Mouse (Mus musculus) cortical plate, adult 2 months (tissue): ENCODE data around the gene Ndufs2. TPM values are rescaled to one million over a fixed set of nuclear protein-coding genes. Genes with fewer than 3 reads are reported as not detected.
A peak's percentile ranks its signal among the peaks of the same experiment; 100 is the strongest.

Source experiments
- H3K27ac ChIP-seq: fragments of 200-500 bp; 2 replicates; pipeline ENCODE4 v1.5.1; 2012; ENCODE audit warnings: low read length, control low read depth, inconsistent platforms; ENCODE audit not compliant: insufficient read depth
- H3K4me1 ChIP-seq: fragments of 200-500 bp; 2 replicates; pipeline ENCODE4 v1.6.1; 2011; ENCODE audit warnings: low read length; ENCODE audit not compliant: control insufficient read depth, insufficient read depth
- H3K4me3 ChIP-seq: fragments of 200-500 bp; 2 replicates; pipeline ENCODE4 v1.5.1; 2011; ENCODE audit warnings: mild to moderate bottlenecking, low read length, control low read depth; ENCODE audit not compliant: insufficient read depth
- CTCF ChIP-seq: fragments of 200-500 bp; IDR thresholded peaks from 2 replicates; pipeline ENCODE4 v1.5.1; 2011; ENCODE audit warnings: mild to moderate bottlenecking, control low read depth, low read length; ENCODE audit not compliant: insufficient read depth; ENCODE audit errors: extremely low read depth
- POLR2A ChIP-seq: fragments of 200-500 bp; IDR thresholded peaks from 2 replicates; pipeline ENCODE4 v1.6.1; 2011; ENCODE audit warnings: mild to moderate bottlenecking, low read length, control low read depth; ENCODE audit not compliant: insufficient read depth; ENCODE audit errors: extremely low read depth
- polyA plus RNA-seq: library from polyadenylated mRNA; depleted of rRNA; stranded (reverse); fragments of >200 nt; gene quantifications from 2 replicates; pipeline ENCODE4 v1.2.3, GENCODE M21; 2012

Gene Ndufs2
- polyA plus RNA-seq, 1 experiment = 215 TPM

DNA sequence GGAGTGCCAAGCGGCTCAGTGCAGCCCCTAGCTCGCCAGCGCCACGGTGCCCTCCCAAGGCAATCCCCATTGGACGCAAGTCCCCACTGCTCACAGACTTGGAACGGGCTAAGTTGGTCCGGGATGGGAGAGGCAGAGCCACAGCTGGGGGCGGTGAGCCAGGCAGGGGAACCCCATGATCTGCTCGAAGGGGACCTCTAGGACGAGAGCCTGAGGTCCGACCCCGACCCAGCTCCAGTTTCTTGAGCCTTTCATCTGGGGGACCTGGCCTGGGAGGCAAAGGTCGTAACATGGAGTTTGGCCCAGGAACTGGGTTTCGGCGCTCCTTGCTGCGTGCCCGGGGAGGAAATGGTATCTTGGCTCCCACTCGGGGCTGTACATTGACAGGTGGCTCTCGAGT is 35.3 kb upstream of the Ndufs2 start:
- Histone ChIP-seq H3K27ac (no peak overlapping the region), H3K4me3 (peak overlapping the region; percentile 85; the same call in 1 of the 2 replicates), H3K4me1 (peaks cover 4% of the 10 kb centered on the region; the same call in 1 of the 2 replicates)
- TF ChIP-seq POLR2A (no peak), CTCF (no peak)

- no peak overlapping the region; the same call in 1 of the 2 replicates for H3K4me3 ChIP-seq
- TF ChIP-seq CTCF = no peak
- TF ChIP-seq POLR2A = no peak; the same call in 1 of the 2 replicates
- no peak overlapping the region for H3K27ac ChIP-seq
- H3K4me1 ChIP-seq = peaks cover 4% of the 10 kb centered on the region; the same call in 1 of the 2 replicates
These were observed 34.1 kb upstream of the Ndufs2 start for GRCm38 (mm10) chr1:171285096-171285892.

DNA sequence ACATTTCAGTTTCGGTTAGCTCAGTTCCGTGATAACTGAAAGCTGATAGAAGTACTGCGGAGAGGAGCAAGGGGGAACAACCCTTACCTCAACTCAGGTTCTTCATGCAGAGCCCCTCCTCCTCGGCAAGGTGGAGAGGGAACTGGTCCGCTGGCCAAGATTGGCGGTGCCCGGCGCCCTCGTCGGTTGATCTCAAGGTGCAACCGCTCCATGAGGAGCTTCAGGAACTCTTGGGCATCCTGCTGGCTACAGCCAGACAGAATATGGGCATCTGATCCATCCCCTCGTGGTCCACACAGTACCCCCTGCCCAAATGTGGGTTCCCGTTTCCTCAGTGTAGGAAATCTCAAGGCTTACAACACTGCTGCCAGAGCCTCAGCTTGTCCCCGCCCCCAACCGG is 33.3 kb upstream of the Ndufs2 start:
- TF ChIP-seq POLR2A = no peak
- TF ChIP-seq CTCF = no peak
- H3K27ac ChIP-seq = no peak overlapping the region
- H3K4me3 ChIP-seq = no peak overlapping the region

DNA sequence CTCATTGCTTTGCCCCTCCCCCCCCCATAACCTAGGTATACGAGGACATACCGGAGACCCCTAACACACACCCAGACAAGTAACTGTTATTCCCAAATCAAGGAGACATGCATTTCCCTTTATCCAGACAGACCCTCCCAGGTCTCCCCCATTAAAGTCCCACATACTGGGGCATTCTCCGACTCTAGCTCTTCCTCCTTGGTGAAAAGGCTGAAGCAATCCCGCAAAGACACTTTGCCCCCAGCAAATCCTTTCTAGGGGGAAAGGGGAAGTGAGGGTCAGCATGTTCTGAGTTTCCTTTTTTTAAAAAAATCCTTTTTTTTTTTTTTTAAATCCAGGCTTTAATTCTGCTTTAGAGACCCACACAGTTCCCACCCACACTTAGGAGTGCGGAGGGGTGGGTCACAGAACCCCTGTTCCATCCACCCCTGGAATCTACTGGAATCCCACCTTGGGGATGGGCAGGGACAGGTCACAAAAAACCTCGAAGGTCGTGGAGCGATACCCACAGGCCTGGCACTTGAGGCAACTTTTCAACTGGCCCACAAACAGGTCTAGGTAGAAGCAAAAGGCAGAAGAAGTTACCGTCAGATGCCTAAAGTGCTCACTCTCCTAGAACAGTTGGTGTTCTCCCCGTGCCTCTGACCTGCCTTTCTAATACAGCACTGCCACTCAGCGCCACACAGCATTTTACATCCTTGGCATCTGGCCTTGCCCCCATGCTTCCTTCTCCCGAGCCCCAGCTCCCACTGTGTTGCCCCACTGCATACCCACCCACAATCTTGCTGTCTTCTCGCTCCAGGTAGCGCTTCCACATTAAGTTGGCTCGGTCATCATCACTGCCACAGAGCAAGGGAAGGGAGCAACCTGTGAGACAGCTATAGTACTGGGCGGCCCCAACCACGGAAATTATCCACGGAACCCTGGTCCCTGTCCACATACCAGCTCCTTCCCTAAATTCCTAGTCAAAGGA is 32.3 kb upstream of the Ndufs2 start:
- no peak overlapping the region for H3K4me3 ChIP-seq
- H3K27ac ChIP-seq = no peak overlapping the region
- no peak for TF ChIP-seq POLR2A
- no peak for TF ChIP-seq CTCF
- H3K4me1 ChIP-seq = peaks cover 4% of the 10 kb centered on the region; the same call in 1 of the 2 replicates

More for the DNA sequence above, 33.3 kb upstream of the Ndufs2 start:
- H3K4me1 ChIP-seq = peaks cover 4% of the 10 kb centered on the region; the same call in 1 of the 2 replicates

- H3K27ac ChIP-seq = no peak overlapping the region
- peaks cover 1% of the 10 kb centered on the region; the same call in 1 of the 2 replicates for H3K4me1 ChIP-seq
- H3K4me3 ChIP-seq = no peak overlapping the region
- TF ChIP-seq POLR2A (no peak), CTCF (no peak)
These were observed 31.1 kb upstream of the Ndufs2 start for GRCm38 (mm10) chr1:171282086-171282805.

- Histone ChIP-seq H3K4me3 (peak overlapping the region; percentile 50), H3K27ac (no peak overlapping the region), H3K4me1 (peaks cover 1% of the 10 kb centered on the region; the same call in 1 of the 2 replicates)
- no peak for TF ChIP-seq POLR2A
- peak; percentile 49 for TF ChIP-seq CTCF
These were observed 30.3 kb upstream of the Ndufs2 start for GRCm38 (mm10) chr1:171281528-171281923.

DNA sequence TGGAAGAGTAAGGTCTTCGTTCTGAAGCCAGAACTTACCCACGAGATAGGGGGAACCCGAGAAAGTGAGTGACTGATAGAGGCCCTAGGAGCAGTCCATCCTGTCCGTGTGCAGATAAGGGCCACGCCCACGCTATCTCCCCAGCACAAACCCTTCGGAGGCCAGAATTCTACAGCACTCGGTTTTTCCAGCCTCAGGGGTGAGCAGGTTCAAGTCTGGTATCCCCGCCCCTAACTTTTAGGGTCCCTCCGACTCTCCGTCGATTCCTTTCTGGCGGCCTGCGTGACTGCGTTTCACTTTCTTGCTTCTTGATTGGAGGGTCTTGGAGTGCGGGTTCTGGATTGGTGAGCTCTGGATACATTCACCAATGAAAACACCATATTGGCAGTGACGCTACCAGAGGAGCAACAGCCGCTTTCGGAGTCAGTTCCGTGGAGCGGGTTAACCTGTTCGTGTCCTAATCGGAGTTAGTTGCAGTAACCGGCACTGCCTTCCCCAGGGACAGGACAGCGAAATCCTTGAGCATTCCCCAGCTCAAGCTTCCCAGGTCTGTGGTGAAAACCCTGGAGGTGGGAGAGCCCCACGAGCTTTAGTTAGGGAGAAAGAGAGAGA is 29.8 kb upstream of the Ndufs2 start, which contains the start of gene Ppox:
Gene Ppox, minus strand, starts transcription at position 271 of the 612 bp plus-strand sequence.
- 0 out of 2 replicates have a peak, but pooled peaks have one; percentile 42 for TF ChIP-seq POLR2A
- no peak for TF ChIP-seq CTCF
- Histone ChIP-seq H3K4me1 (peaks cover 1% of the 10 kb centered on the region; the same call in 1 of the 2 replicates), H3K4me3 (peak within 1 kb of the TSS; percentile 50), H3K27ac (no peak within 1 kb of the TSS)

DNA sequence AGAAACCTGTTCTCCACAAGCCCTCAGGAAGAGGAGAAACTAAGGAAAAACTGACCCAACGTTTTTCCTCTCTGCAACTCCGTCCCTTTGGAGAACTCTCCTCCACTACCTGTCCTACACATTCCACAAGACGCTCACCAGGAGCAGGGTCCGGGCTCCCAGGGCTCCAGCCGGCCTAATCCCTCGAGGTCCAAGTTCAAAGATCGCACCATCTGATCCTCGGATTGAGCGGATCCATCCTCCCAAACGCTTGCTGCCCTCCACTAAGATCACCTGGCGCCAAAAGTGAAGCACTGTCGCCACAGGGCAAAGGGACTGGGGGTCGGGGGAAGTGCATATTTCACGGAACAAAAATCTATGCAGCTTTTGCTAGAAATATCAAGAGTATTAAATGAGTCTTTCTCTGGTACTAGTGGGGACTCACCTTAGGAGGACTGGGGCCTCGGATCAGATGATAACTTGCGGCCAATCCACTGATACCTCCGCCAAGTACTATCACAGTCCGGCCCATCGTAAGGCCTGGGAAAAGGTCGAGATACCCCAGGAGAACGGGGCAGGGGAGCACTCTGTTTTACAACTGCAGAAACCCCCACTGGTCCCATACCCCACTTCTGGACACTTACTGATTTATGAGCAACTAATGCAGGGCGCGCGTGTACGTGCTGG is 29.2 kb upstream of the Ndufs2 start:
- H3K27ac ChIP-seq = no peak overlapping the region
- peak overlapping the region; percentile 50 for H3K4me3 ChIP-seq
- TF ChIP-seq CTCF = no peak
- no peak for TF ChIP-seq POLR2A
- no peaks in the 10 kb centered on the region for H3K4me1 ChIP-seq
